Mouse (Mus musculus) hindbrain, embryonic 10.5 days (tissue): ENCODE results near the gene Xylt1. TPM values are rescaled to one million over a fixed set of nuclear protein-coding genes. Genes with fewer than 3 reads are reported as not detected.

ENCODE experiments used
- DNase-seq: peaks from one replicate; pipeline ENCODE4 v3.0.0-alpha.2; 2017; ENCODE audit warnings: low spot score
- H3K27ac ChIP-seq: fragments of 300-500 bp; sonication (generic); 2 replicates; pipeline ENCODE4 v1.5.1; 2016; ENCODE audit warnings: mild to moderate bottlenecking, moderate library complexity
- H3K27me3 ChIP-seq: fragments of 300-500 bp; sonication (generic); 2 replicates; pipeline ENCODE4 v1.6.1; 2016; ENCODE audit warnings: mild to moderate bottlenecking; ENCODE audit not compliant: poor library complexity, insufficient read depth, severe bottlenecking
- H3K36me3 ChIP-seq: fragments of 300-500 bp; sonication (generic); 2 replicates; pipeline ENCODE4 v1.6.1; 2016; ENCODE audit warnings: mild to moderate bottlenecking, moderate library complexity
- H3K4me1 ChIP-seq: fragments of 300-500 bp; sonication (generic); replicated peaks from 2 replicates; pipeline ENCODE4 v1.6.1; 2016; ENCODE audit warnings: mild to moderate bottlenecking
- H3K4me3 ChIP-seq: fragments of 300-500 bp; sonication (generic); 2 replicates; pipeline ENCODE4 v1.5.1; 2016; ENCODE audit warnings: mild to moderate bottlenecking, moderate library complexity
- H3K9me3 ChIP-seq: fragments of 300-500 bp; sonication (generic); 2 replicates; pipeline ENCODE4 v1.6.1; 2016; ENCODE audit warnings: mild to moderate bottlenecking, moderate library complexity
- WGBS: fragments of 180-500 bp; shearing (Covaris S2); methylation state at CpG from one replicate; pipeline ENCODE4 v1.1.7; 2016; 5-methylcytosine and 5-hydroxymethylcytosine counted together
- polyA plus RNA-seq: library from polyadenylated mRNA; unstranded; fragments of >200 nt; fragmentation: Nextera tagmentation; extraction: Ambion mirVana; gene quantifications from 2 replicates; pipeline ENCODE4 v1.2.1, GENCODE M21; 2016

The Xylt1 gene
- polyA plus RNA-seq, 1 experiment from 2014 or later: 1.4 TPM

DNA sequence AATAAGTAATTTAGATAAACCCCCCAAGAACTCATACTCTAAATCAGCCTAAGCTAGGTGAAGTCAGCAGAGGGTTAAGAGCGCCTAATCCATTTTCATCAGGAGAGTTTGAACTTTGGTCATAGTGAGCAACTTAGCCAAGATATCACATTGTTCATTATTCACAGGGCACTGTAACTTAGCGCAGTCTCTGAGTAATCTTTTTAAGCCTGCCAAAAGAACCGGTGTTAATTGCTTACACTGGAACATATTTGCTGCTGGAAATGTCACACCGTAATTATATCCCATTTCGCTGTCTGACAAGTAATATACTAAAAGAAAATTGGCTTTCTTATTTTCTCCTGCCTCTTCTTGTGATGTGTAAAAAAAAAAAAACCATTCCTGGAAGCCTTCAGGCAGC, 190.9 kb downstream of the Xylt1 start:
- H3K27ac ChIP-seq: no peak overlapping the region
- H3K4me1 ChIP-seq: no peaks in the 10 kb centered on the region
- H3K4me3 ChIP-seq: no peak overlapping the region
- H3K27me3 ChIP-seq: no peaks in the 10 kb centered on the region
- no peaks in the 10 kb centered on the region for H3K9me3 ChIP-seq
- 89% methylated on average over 5 of the region's 5 CpGs for WGBS
- no peak for DNase-seq
- no peaks in the 10 kb centered on the region for H3K36me3 ChIP-seq

DNA sequence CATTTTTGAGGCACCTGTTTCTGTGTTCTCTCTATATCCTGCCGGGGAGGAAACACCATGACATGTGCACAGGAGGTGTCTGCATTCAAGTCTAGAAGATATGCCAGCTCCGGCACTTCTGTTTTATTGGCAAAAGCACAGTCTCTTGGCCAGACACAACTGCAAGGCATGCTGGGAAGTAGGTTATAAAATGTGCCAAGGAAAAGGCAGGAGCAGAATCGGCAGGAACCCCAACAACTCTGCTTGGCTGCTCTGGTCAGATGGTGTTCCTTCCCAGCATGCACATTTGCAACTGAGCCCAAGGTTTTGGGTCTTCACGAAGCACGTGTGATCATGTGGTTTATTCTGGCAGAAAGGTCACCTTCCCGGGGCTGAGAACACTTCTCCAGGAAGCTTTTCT, 192.4 kb downstream of the Xylt1 start:
- Histone ChIP-seq H3K4me1 (no peaks in the 10 kb centered on the region), H3K27ac (no peak overlapping the region), H3K4me3 (no peak overlapping the region), H3K27me3 (no peaks in the 10 kb centered on the region), H3K9me3 (no peaks in the 10 kb centered on the region), H3K36me3 (no peaks in the 10 kb centered on the region)
- DNase-seq: no peak
- WGBS: 85% methylated on average over 6 of the region's 6 CpGs

DNA sequence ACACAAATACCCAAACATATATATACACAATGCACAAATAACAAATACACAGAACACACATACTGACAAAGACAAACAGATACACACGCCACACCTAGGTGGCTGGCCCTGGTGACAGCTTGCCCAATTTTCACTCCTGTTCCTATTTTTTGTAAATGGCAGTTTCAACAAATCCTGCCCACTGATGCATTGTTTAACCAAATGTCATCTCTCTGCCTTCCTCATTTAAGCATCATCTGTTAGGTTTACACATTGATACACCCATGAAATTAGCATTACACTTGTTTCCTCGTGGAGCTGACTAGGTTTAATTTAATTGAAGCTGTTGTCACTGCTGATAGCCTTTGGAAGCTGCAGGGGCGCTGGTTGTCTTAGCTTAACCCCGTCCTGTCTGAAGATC, 194.6 kb downstream of the Xylt1 start:
- Histone ChIP-seq H3K27ac (no peak overlapping the region), H3K36me3 (no peaks in the 10 kb centered on the region), H3K4me1 (no peaks in the 10 kb centered on the region), H3K9me3 (no peaks in the 10 kb centered on the region), H3K4me3 (no peak overlapping the region), H3K27me3 (no peaks in the 10 kb centered on the region)
- WGBS: 52% methylated on average over 4 of the region's 4 CpGs
- no peak for DNase-seq

DNA sequence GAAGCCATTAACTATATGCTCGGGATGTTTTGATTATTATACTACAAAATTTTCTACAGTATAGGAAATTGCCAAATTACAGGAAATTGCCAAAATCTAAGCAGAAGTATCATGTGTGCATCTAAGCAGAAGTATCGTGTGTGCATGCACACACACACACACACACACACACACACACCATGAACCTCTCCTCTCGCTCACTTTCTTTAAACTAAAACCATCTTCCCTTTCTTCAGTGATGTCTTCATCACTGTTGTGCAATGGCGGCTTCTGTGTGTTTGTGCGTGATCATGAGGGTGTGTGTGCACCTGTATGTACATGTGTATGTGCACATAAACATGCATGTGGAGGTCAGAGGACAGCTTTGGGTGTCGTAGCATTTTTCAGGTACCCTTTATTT, 196.3 kb downstream of the Xylt1 start:
- H3K27ac ChIP-seq: no peak overlapping the region

DNA sequence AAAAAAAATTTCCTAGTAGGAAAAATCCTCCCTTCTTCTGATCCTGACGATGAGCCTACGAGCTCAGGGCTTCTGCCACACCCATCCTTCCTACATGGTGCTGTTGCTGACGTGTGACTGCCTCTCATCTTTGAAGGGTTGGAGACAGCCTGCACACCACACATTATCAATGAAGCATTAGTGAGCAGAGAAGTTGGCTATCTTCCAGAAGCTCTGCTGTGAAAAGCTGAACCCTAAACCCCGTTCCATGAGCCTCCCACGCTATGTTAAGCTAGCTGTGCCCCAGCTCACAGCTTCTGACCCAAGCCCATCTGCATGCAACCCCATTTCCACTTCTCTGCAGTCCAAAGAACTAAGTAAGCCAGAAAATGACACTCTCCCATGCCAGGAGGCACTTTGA, 204.4 kb downstream of the Xylt1 start:
- H3K36me3 ChIP-seq: no peaks in the 10 kb centered on the region
- H3K27me3 ChIP-seq: no peaks in the 10 kb centered on the region
- no peaks in the 10 kb centered on the region for H3K9me3 ChIP-seq
- H3K27ac ChIP-seq: no peak overlapping the region
- H3K4me1 ChIP-seq: peaks cover 4% of the 10 kb centered on the region; the same call in 1 of the 2 replicates
- H3K4me3 ChIP-seq: no peak overlapping the region
- WGBS: 85% methylated on average over 5 of the region's 5 CpGs
- no peak for DNase-seq

More for the DNA sequence above, 196.3 kb downstream of the Xylt1 start:
- Histone ChIP-seq H3K4me3 (no peak overlapping the region), H3K36me3 (no peaks in the 10 kb centered on the region), H3K27me3 (no peaks in the 10 kb centered on the region), H3K4me1 (no peaks in the 10 kb centered on the region), H3K9me3 (no peaks in the 10 kb centered on the region)
- DNase-seq: no peak
- 90% methylated on average over 6 of the region's 6 CpGs for WGBS

DNA sequence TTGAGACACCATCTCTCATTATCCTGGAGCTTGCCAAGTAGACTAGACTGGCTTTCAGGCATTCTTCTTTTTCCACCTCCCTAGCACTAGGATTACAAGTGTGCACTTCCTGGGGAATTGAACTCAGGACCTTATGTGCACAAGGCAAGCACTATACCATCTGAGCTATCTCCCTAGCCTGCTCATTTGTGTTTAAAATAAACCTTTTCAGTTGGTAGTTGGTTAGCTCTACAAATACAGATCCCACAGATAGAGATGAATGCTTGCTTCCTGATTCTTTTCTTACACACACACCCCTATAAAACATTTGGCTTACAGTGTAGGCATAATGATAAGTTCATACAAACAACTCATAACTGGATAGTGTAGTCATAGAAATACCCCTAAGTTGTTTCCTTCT, 206.0 kb downstream of the Xylt1 start:
- H3K36me3 ChIP-seq: no peaks in the 10 kb centered on the region
- no peak overlapping the region for H3K27ac ChIP-seq
- H3K4me3 ChIP-seq: no peak overlapping the region
- H3K9me3 ChIP-seq: no peaks in the 10 kb centered on the region
- H3K27me3 ChIP-seq: no peaks in the 10 kb centered on the region
- no peak for DNase-seq
- H3K4me1 ChIP-seq: peaks cover 4% of the 10 kb centered on the region; the same call in 1 of the 2 replicates

DNA sequence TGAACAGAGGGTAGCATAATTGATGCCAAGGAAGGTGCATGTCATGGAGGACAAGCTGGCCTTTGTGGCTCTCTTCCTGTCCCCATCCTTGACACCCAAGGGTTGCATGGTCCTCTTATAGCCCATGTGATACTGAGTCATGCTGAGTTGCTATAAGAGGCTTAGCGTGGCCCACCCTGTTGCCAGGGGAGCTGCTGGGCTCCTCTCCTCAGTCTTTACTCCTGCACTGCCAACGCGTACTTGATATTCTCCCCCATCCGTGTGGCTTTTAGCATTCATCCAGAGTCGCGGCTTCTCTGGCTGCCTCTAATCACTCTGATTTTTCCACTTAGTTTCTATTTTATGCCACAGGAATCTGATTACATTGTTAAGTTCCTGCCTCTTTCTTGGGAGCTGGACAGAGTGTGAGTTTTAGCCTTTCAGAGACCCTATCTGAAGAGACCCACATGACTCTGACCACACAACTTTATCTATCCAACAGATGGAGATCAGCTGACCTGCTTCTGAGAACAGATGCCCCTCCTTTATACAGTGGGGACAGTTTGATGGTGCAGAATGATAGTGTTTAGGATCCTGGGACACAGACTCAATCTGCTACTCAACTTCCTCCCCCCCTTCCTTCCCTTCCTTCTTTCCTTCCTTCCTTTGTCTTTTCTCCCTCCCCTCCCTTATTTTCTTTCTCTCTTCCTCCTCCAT, 206.6 kb downstream of the Xylt1 start:
- Histone ChIP-seq H3K4me1 (peaks cover 4% of the 10 kb centered on the region; the same call in 1 of the 2 replicates), H3K4me3 (no peak overlapping the region), H3K36me3 (no peaks in the 10 kb centered on the region), H3K27me3 (no peaks in the 10 kb centered on the region), H3K9me3 (no peaks in the 10 kb centered on the region), H3K27ac (no peak overlapping the region)
- 88% methylated on average over 6 of the region's 6 CpGs for WGBS
- DNase-seq: no peak

DNA sequence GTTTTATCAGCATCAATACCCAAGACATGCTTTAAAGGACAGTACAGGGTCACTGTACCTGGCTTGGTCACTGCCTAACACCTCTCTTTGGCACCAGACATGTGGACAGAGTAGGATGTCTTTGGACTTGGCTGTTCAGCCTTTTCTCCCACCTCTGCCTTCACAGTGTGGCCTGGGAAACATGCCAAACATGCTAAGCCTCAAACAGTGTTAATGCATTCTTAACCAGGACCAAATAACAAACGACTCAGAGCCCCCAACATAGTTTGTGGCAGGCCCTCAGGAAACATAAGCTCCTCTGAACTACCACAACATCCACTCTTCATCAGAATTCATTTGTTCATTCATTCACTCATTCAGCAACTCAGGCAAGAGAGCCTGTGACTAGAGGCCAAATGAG, 207.6 kb downstream of the Xylt1 start:
- no peaks in the 10 kb centered on the region for H3K27me3 ChIP-seq
- no peaks in the 10 kb centered on the region for H3K9me3 ChIP-seq
- no peak overlapping the region for H3K4me3 ChIP-seq
- H3K4me1 ChIP-seq: peaks cover 4% of the 10 kb centered on the region; the same call in 1 of the 2 replicates
- no peak for DNase-seq
- WGBS: 82% methylated on average over 1 of the region's 1 CpGs
- no peak overlapping the region for H3K27ac ChIP-seq
- peaks cover 3% of the 10 kb centered on the region for H3K36me3 ChIP-seq

DNA sequence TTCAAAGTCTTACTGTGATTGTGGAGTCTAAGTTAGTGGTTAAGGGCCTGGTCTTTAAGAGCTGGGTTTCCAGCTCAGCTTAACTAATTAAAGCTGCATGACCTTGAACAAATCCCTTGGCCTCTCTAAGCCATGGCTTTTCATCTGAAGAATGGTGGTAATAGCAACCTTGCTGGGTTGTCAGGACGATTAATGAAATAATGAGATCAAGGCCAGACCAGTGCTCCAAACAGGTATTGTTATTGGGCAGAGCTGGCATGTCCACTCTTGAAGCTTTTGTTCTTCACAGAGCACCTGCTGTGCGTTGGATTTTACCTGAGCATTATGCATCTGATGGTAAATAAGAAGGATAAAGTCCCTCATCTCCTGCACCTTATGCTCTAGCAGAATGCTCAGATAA, 208.6 kb downstream of the Xylt1 start:
- Histone ChIP-seq H3K4me3 (no peak overlapping the region), H3K27ac (no peak overlapping the region), H3K4me1 (peaks cover 4% of the 10 kb centered on the region; the same call in 1 of the 2 replicates), H3K27me3 (no peaks in the 10 kb centered on the region), H3K36me3 (peaks cover 10% of the 10 kb centered on the region), H3K9me3 (no peaks in the 10 kb centered on the region)
- 81% methylated on average over 2 of the region's 2 CpGs for WGBS
- DNase-seq: no peak

DNA sequence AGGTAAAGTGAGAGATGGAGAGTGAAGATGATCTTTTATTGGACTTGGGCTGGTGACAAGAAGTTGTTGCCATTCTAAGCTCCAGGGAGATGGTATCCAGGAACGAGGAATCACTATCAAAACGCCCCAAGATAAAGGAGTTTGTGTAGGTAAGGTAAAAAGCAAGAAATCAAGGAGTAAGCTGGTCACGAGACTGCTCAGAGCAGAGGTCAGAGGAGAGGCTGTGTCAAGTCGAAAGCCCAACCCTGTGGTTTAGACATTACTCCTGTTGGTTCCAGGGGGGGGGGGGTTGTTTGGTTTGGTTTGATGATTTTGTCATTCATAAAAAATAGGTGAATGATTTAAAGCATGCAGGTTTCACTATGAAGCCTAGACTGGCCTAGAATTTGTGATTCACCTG, 209.0 kb downstream of the Xylt1 start:
- Histone ChIP-seq H3K9me3 (no peaks in the 10 kb centered on the region), H3K4me3 (no peak overlapping the region), H3K27me3 (no peaks in the 10 kb centered on the region), H3K27ac (no peak overlapping the region), H3K36me3 (peaks cover 11% of the 10 kb centered on the region), H3K4me1 (peaks cover 4% of the 10 kb centered on the region; the same call in 1 of the 2 replicates)
- DNase-seq: no peak
- 78% methylated on average over 4 of the region's 4 CpGs for WGBS

DNA sequence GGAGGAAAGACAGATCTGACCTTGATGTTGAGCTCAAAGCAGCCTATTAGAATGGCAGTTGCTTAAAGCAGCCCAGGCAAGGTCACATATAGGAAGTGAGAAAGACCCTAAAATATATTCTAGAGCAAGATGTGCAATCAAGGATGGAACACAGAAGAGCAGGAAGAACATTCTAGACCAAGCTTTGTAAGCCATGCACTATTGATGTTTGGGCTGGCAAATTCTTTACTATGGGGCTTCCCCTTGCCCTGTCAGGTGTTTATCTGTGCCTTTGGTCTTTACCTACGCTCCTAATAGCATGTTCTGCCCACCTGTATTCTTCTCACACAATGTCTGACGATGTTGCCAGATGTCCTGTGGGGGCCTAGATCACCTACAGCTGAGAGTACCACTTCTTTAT, 213.4 kb downstream of the Xylt1 start:
- Histone ChIP-seq H3K36me3 (peaks cover 18% of the 10 kb centered on the region), H3K27me3 (no peaks in the 10 kb centered on the region), H3K9me3 (no peaks in the 10 kb centered on the region), H3K4me3 (no peak overlapping the region), H3K4me1 (peaks cover 4% of the 10 kb centered on the region; the same call in 1 of the 2 replicates), H3K27ac (no peak overlapping the region)
- DNase-seq: no peak
- 86% methylated on average over 2 of the region's 2 CpGs for WGBS

DNA sequence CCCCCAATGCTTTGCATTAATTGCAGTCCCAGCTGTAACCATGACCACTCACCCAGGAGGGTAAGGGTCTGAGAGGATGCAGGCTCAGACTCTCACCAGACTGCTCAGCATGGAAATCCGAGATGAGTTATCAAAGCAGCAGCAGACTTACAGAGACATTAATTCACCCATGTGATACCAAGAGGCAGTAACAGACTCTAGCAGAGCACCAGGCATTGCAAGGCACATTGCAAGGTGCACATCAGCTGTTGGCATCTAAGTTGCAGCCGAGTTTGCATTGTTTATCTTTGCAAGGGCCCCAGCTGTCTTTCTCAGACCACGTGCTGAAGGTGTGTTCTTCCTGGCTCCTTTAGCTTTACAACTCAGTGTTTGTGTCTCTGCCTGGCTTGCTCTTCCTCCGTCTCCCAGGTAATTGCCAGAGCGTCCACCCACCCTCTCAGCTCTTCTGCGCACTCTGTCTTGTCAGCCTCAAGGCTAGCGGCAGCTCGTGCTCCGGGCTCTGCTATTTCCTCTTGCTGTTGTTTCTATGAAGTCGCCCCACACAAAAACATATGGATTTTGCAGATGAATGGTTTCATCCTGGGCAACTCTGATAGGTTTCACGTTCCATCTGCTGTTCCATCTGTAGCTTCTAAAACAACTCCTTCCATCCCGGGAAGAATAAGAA, 214.4 kb downstream of the Xylt1 start:
- Histone ChIP-seq H3K36me3 (peaks cover 18% of the 10 kb centered on the region), H3K4me3 (no peak overlapping the region), H3K9me3 (no peaks in the 10 kb centered on the region), H3K4me1 (peaks cover 2% of the 10 kb centered on the region), H3K27ac (no peak overlapping the region), H3K27me3 (no peaks in the 10 kb centered on the region)
- 88% methylated on average over 12 of the region's 12 CpGs for WGBS
- no peak for DNase-seq

DNA sequence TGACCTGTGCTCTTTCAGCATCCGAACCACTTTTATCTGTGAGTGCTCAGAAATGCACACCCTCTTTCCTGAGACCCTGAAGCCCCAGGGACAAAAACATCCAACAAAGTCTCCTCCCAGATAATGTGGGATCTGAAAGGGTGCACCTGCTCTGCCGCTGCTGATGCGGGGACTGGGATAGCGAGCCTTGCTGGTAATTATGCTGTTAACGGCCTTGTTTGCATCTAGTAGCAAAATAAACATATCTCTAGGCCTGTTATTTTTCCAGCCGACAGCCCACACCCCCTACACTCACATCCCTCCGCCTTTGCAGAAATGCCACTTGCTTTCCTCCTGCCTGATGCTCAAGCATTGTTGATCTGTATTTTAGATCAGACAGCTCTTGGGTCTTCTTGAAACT, 219.7 kb downstream of the Xylt1 start:
- 0 out of 2 replicates have a peak, but pooled peaks cover 3% of the 10 kb centered on the region for H3K36me3 ChIP-seq
- H3K27ac ChIP-seq: no peak overlapping the region; the same call in 1 of the 2 replicates
- H3K27me3 ChIP-seq: no peaks in the 10 kb centered on the region
- no peak for DNase-seq
- H3K4me1 ChIP-seq: peaks cover 10% of the 10 kb centered on the region
- H3K4me3 ChIP-seq: no peak overlapping the region
- 40% methylated on average over 7 of the region's 7 CpGs for WGBS
- no peaks in the 10 kb centered on the region for H3K9me3 ChIP-seq
